Mouse (Mus musculus): ENCODE measurements around the gene Vmn2r43. TPM values are rescaled to one million over a fixed set of nuclear protein-coding genes. Genes with fewer than 3 reads are reported as not detected.

Gene Vmn2r43
- polyA plus RNA-seq (2014; fragmentation: Illumina TruSeq; extraction: RNeasy Lipid Tissue Mini Kit (QIAGEN cat#74804); ENCODE audit: low read depth, low replicate concordance): not detected

GRCm38 (mm10) chr7:8260499-8260898 lies at the start of gene Vmn2r43:
Vmn2r43 (minus strand) TSS chr7:8260599.

GRCm38 (mm10) chr7:8200220-8200619 lies 60.2 kb downstream of the Vmn2r43 start, which contains the start of gene Vmn2r42:
Vmn2r42 (minus strand) TSS chr7:8200320.

Other genes starting within 250 kb of the Vmn2r43 start
- gene Vmn2r41, start 98.9 kb downstream of the Vmn2r43 start, polyA plus RNA-seq (2014; fragmentation: Illumina TruSeq; extraction: RNeasy Lipid Tissue Mini Kit (QIAGEN cat#74804); ENCODE audit: low read depth, low replicate concordance): not detected
- not detected for gene Vmn2r42, start 60.3 kb downstream of the Vmn2r43 start, polyA plus RNA-seq (2014; fragmentation: Illumina TruSeq; extraction: RNeasy Lipid Tissue Mini Kit (QIAGEN cat#74804); ENCODE audit: low read depth, low replicate concordance)
- gene Vmn2r44, start 122.7 kb upstream of the Vmn2r43 start, polyA plus RNA-seq (2014; fragmentation: Illumina TruSeq; extraction: RNeasy Lipid Tissue Mini Kit (QIAGEN cat#74804); ENCODE audit: low read depth, low replicate concordance): not detected
- not detected for gene Vmn2r45, start 228.5 kb upstream of the Vmn2r43 start, polyA plus RNA-seq (2014; fragmentation: Illumina TruSeq; extraction: RNeasy Lipid Tissue Mini Kit (QIAGEN cat#74804); ENCODE audit: low read depth, low replicate concordance)

Measured in testis, adult 10 weeks (tissue).